Mouse (Mus musculus) megakaryocyte, adult 5-6 weeks (primary cell): ENCODE results near the gene Zbtb48. TPM values are rescaled to one million over a fixed set of nuclear protein-coding genes. Genes with fewer than 3 reads are reported as not detected.
"Not testable (repeated sequence)": the region's sequence is repeated elsewhere in the genome, so short reads cannot be mapped to it uniquely, and the experiment has no call there.

Experiments used
- ATAC-seq: 2 replicates; pipeline ENCODE4 v1.8.0; 2016; ENCODE audit warnings: mild to moderate bottlenecking, inconsistent platforms; ENCODE audit not compliant: poor library complexity, severe bottlenecking
- total RNA-seq, 2 experiments: library from RNA; stranded (forward) in 1 of 2; stranded (reverse) in 1 of 2; fragments of 153-499, 151-499 nt in 1 of 2; fragments of 221-1000, 200-1000 nt in 1 of 2; gene quantifications; 2 replicates each; pipeline versions ENCODE4 v1.2.3 to v1.2.4; 2015 to 2017

Zbtb48 gene
- total RNA-seq (2015) (6.9 and 8.1 TPM in 2 replicates), total RNA-seq (2017) (3.8 and 8.9 TPM in 2 replicates)

- peak; percentile 91 for ATAC-seq
Measured at GRCm38 (mm10) chr4:152027524-152027923, at the start of gene Zbtb48. Gene Zbtb48, minus strand, starts transcription at chr4:152027671.

- no peak for ATAC-seq
Measured at GRCm38 (mm10) chr4:152077191-152077590, 49.7 kb upstream of the Zbtb48 start.

GRCm38 (mm10) chr4:152074548-152074947 is 47.1 kb upstream of the Zbtb48 start:
- ATAC-seq, result no peak

GRCm38 (mm10) chr4:152073715-152074114 is 46.2 kb upstream of the Zbtb48 start:
- ATAC-seq, result no peak

- peak; percentile 25 for ATAC-seq
Measured at GRCm38 (mm10) chr4:152072655-152073054, 45.2 kb upstream of the Zbtb48 start.

GRCm38 (mm10) chr4:152072121-152072601 is 44.7 kb upstream of the Zbtb48 start, which contains the start of gene Plekhg5:
Gene Plekhg5, plus strand, starts transcription at chr4:152072498.
- ATAC-seq, result peak; percentile 57

GRCm38 (mm10) chr4:152070494-152071396 is 43.3 kb upstream of the Zbtb48 start:
- ATAC-seq, result no peak

- ATAC-seq, result no peak
Measured at GRCm38 (mm10) chr4:152069245-152069644, 41.8 kb upstream of the Zbtb48 start.

GRCm38 (mm10) chr4:152068166-152068724 is 40.8 kb upstream of the Zbtb48 start:
- ATAC-seq, result no peak

- ATAC-seq, result no peak
Measured at GRCm38 (mm10) chr4:152067280-152067679, 39.8 kb upstream of the Zbtb48 start.

- ATAC-seq, result no peak
Measured at GRCm38 (mm10) chr4:152062390-152063110, 35.1 kb upstream of the Zbtb48 start.

GRCm38 (mm10) chr4:152044609-152045008 is 17.1 kb upstream of the Zbtb48 start:
- no peak for ATAC-seq

GRCm38 (mm10) chr4:152043171-152043570 is 15.7 kb upstream of the Zbtb48 start:
- no peak for ATAC-seq

GRCm38 (mm10) chr4:152041924-152042641 is 14.6 kb upstream of the Zbtb48 start:
- no peak for ATAC-seq

GRCm38 (mm10) chr4:152039831-152040310 is 12.4 kb upstream of the Zbtb48 start:
- no peak for ATAC-seq

- peak; percentile 97 for ATAC-seq
Measured at GRCm38 (mm10) chr4:152038985-152039830, 11.7 kb upstream of the Zbtb48 start, which contains the start of gene Nol9. Gene Nol9, plus strand, starts transcription at chr4:152039321.

- ATAC-seq, result no peak
Measured at GRCm38 (mm10) chr4:152038225-152038984, 10.9 kb upstream of the Zbtb48 start, which contains the start of gene Tas1r1. Gene Tas1r1, minus strand, starts transcription at chr4:152038568.

- ATAC-seq, result not testable (repeated sequence)
Measured at GRCm38 (mm10) chr4:152036464-152036863, 9.0 kb upstream of the Zbtb48 start.
